In genomic region chr8:26488590-26488989, GRCm38 (mm10) we compare ENCODE assay signal across 12 mouse cellular contexts.
"Had no signal": no experiment of that assay in that cellular context is flagged by ENCODE, and none has a peak within 500 bp of the region (broad histone marks: within the 10 kb centered on the region; RNA-seq: fewer than 3 reads in every experiment).

No protein-coding gene starts in this region.

- ATAC-seq: liver, embryonic 12.5 days had no signal

- H3K4me1 ChIP-seq: limb, embryonic 15.5 days; liver, embryonic 12.5 days; midbrain, embryonic 12.5 days; neural tube, embryonic 15.5 days had no signal

- H3K4me2 ChIP-seq: limb, embryonic 15.5 days; liver, embryonic 12.5 days; midbrain, embryonic 12.5 days; neural tube, embryonic 15.5 days had no signal

- H3K9me3 ChIP-seq: limb, embryonic 15.5 days; liver, embryonic 12.5 days; midbrain, embryonic 12.5 days; neural tube, embryonic 15.5 days had no signal

- DNase-seq: kidney, adult 8-10 months; kidney, postnatal 36 days; layer of hippocampus, adult 9-11 months; layer of hippocampus, postnatal 36 days; thymus, adult 18-20 months; thymus, postnatal 14 days had no signal

- H3K9ac ChIP-seq: limb, embryonic 15.5 days; liver, embryonic 12.5 days; midbrain, embryonic 12.5 days; neural tube, embryonic 15.5 days had no signal

- H3K27me3 ChIP-seq: limb, embryonic 15.5 days; liver, embryonic 12.5 days; neural tube, embryonic 15.5 days had no signal

- H3K4me3 ChIP-seq: limb, embryonic 15.5 days; liver, embryonic 12.5 days; midbrain, embryonic 12.5 days; myocyte; neural tube, embryonic 15.5 days had no signal

- H3K27ac ChIP-seq: limb, embryonic 15.5 days; liver, embryonic 12.5 days; midbrain, embryonic 12.5 days; neural tube, embryonic 15.5 days; stomach, postnatal 0 days had no signal

- H3K36me3 ChIP-seq: limb, embryonic 15.5 days; liver, embryonic 12.5 days; midbrain, embryonic 12.5 days; neural tube, embryonic 15.5 days had no signal
